Mouse (Mus musculus) E14TG2a.4 (cell line): ENCODE measurements around the gene Kdm2b.

Source experiments
- CTCF ChIP-seq: conservative IDR thresholded peaks from 2 replicates; pipeline ENCODE4 v1.5.1; 2014; ENCODE audit warnings: low read length
- NANOG ChIP-seq: IDR thresholded peaks from 2 replicates; pipeline ENCODE4 v1.6.1; 2014; ENCODE audit warnings: borderline replicate concordance, low read length, mixed read lengths
- POU5F1 ChIP-seq: IDR thresholded peaks from 2 replicates; pipeline ENCODE4 v1.6.1; 2014; ENCODE audit warnings: low read length, borderline replicate concordance

DNA sequence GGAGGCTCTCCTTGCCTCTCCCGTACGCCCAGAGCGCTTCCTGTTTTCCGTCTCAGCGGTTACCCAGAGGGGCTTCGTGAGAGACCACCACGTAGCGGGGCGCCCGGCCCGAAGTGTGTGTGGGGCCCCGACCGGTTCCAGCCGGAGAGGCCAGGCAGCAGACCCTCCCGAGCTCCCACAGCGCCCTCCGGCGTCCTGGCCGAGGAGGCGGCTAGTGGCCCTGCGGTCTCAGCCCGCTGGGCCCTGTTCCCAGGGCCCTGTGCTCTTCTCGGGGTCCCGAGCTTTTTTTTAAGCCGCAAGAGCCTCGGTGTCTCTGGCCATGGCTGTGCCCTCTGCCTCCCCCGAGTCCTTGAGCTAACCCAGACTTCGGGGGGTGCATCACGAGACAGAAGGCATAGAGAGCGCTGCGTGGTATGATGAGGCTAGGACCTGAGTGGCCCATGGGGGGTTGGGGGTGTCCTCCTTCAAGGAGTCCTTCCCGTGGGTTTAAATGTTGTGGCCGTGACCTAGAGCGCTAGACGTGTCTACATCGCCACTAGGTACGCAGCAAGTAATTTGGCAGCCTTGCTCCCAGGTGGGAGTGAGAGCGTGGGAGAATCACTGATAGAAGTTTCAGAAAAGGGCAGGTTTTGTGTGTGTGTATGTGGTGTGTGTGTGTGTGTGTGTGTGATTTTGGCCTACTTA lies 139.2 kb downstream of the Kdm2b start:
- TF ChIP-seq CTCF: no peak
- no peak for TF ChIP-seq NANOG
- no peak for TF ChIP-seq POU5F1
